Mouse (Mus musculus): ENCODE data around the gene 9230102O04Rik. TPM values are rescaled to one million over a fixed set of nuclear protein-coding genes. Genes with fewer than 3 reads are reported as not detected.

9230102O04Rik gene
- total RNA-seq (2022) = not detected

DNA sequence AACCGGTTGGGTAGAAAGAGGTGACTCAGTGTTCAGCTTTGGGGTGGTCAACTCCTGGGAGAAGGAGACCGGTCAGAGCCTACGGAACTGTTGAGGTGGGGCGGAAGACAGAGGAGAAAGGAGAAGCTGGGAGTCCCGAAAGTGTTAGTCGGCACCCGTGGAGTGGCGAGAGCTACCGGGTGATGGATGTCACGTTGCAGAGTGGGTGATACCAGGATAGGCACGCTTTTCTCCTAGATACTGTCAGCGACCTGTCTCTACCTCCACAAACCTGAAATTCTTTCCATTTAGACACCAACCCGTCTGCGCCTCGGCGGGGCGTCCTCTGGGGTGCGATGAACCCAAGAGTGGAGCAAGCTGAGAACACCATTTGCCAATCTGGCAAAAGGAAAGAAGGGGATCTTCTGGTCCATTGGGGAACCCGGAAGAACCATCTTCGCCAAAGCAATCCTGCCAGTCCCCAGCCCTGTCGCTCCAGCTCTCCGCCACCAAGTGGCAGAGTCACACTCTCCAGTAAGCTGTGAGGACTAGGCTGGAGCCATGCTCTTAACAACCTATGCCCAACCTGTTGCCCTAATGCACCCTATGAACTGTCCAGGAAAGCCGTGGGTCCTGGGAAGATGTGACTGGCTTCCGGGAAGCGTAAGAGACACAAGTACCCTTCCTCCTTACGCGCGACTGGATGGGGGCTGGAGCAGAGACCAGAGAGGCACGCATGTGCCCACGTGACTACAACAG is at the start of gene 9230102O04Rik:
9230102O04Rik (minus strand) TSS at position 628 of the 738 bp plus-strand sequence.
- DNase-seq (ENCODE audit: low spot score) = no peak

DNA sequence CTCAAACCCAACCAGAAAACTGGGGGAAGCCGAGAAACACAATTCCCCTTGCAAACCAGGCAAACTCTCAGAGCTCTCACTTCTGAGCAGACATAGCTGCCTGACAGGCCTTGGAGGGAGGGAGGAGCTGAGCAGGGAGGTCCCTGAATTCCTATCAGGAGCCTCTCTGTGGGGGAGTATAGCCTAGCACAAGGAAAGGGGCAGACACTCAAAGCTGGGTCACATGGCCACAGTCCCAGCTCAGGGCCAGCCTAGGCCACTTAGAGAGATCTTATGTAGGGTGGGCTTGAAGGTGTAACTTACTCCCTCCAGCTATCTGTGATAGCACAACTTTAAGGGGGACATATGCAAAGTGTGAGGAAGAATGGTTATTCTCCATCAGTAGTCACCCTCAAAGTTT is 46.6 kb upstream of the 9230102O04Rik start:
- DNase-seq (ENCODE audit: low spot score) = no peak

DNA sequence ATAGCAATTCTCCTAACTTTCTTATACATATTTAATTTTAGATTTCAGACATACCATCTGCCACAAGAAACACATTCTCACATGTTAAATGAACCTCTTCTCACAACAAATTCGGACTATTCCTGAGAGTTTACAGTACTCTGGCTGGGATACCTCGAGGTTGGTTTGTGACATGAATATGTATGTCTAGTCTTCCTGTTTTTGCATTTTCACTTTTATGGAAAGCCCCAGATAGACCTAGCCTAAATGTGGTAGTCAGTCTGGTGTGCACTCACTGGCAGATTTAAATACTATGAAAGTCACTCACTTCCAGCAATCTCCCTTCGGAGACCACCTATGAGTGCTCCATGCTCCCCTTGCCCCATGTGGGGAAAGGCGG is 37.6 kb upstream of the 9230102O04Rik start:
- DNase-seq (ENCODE audit: low spot score) = no peak

DNA sequence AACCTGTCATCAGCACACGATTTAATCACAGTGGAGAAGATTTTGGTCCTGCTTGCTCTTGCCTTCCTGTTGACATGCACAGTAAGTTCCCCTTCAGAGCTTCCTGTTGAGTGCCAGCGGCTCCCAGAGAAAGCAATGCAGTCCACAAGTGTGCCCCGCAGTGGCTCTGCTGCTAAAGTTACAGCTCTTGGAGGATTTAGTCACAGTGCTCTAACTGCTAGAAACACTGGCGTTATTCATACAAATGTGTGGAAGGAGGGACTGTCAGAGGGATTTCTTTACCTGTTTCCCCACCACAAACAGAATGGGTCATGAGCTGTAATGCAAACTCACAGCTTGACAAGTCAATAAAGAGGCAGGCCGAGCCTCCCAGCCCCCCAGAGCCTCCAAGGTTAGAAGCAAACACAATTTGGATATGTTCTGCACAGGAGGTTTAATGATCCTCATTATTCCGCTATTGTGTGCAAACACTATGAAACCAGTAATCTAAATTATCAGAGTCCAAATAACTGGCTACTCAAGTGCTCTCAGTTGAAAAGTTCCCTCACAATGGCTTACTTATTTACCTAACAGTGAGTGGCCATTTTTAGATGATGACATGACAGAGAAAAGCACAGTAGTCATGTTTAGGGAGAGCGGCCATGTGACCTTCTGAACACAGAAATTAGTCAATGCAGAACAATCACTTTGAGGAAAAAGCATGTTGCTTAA is 37.0 kb upstream of the 9230102O04Rik start:
- DNase-seq (ENCODE audit: low spot score) = no peak

DNA sequence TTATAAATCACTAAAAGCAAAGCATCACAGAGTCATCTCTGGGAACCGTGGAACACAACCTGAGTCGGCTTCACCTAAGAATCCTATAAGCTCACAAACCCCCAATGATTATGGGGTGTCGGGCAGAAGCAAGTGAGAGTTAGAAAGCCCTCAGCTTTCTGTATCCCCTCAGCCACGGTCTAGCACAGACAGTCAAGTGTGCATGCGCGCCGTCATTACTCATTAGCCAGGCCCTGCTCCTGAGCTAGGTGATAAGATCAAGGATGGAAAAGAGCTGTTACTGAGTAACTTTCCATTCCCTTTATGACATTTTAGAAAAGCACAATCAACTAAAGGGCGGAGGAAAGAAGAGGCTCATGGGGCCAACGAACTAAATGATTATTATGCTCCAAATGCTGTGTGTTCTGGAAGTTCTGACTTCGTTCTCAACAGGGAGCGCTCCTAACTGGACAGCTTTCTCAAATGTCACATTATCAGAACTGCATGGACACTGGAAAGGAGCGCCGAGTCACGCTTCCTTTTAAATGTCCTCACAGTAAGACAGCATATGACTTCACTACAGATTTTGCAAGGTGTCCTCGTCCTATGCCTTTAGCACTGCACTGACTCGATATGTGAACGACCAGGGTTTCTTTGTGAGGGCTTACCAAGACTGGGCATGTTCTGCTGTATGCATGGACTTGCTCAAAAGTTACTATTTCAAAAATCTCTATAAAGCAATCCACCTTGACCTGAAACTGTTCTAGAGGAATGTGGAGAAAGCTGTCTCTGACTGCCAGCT is 29.5 kb upstream of the 9230102O04Rik start:
- no peak for DNase-seq (ENCODE audit: low spot score)

DNA sequence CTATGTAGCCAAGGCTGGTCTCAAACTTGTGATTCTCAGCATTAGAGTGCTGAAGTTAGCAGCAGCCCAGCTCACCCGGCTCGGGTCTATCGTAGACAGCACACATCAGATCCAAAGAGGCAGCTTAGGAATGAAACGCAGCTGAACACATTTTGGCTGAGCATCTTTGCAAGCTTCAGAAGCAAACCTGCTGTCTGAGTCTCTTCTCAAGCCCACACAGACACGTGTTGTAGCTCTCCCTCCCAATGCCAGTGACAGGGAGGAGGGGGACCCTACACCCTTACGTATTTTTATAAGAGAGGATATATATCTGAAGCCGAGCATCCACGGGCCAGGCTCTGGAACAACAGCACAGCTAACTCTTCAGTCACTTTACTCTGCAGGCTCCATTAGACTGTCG is 28.3 kb upstream of the 9230102O04Rik start:
- no peak for DNase-seq (ENCODE audit: low spot score)

DNA sequence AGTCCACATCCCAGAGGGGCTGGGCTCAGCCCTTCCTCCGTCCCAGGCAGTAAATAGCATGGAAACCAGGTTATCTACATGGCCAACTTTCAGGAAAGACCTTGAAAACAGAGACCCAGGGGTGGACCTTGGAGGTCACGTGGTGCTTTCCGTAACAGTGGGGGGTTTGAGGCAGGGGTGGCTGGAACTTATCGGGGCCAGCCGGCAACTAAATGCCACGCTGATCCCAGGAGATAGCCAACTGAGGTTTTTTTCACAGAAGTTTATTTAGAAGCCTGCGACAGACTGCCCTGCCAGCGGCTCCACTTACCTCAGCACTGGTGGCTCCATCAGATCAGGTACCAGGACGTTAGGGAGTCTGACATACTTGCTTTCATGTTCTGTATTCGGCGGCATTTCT is 16.7 kb upstream of the 9230102O04Rik start:
- no peak for DNase-seq (ENCODE audit: low spot score)

DNA sequence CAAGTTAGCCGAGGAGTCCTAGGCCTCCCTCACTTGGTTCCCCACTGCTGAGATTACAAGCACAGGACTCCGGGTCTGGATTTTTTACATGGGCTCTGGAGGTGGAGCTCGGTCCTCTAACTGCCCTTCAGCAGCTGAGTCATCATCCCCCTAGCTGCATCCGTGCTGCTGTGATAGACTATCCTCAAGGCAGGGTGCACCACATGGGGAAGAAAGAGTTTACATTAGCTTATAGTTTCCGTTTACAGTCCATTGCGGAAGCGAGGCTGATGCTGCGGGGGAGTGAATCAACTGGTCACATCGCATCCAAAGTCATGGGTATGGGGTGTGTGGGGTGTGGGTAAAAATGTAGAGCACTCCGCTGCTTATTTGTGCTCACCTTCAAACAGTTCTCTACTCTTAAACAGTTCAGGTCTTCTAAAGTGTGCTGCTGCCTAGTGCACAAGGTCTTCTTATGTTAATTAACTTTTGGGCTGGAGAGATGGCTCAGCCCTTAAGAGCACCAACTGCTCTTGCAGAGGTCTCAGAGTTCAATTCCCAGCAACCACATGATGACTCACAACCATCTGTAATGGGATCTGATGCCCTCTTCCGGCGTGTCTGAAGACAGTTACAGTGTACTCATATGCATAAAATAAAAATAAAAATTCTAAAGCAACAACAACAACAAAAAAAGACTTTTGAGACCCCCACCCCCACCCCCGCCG is 14.7 kb upstream of the 9230102O04Rik start:
- no peak for DNase-seq (ENCODE audit: low spot score)

DNA sequence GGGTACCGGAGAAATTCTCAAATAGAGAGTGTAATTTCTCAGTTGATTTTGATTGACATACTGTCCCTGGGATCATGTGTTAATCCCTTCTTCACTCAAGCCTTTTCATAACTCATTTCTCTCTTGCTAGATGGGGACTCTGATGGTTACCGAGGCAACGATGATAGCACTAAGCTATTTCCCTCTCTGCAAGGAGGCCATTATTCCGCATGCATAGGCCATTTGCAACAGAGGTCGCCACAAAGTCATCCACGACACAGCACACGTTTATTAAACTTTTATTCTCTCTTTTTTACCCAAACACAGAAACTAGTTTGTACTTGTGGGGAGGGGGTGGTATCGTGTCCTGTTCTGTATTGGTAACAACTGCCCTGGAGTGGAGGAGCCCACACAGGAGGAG is 8.5 kb upstream of the 9230102O04Rik start:
- no peak for DNase-seq (ENCODE audit: low spot score)

DNA sequence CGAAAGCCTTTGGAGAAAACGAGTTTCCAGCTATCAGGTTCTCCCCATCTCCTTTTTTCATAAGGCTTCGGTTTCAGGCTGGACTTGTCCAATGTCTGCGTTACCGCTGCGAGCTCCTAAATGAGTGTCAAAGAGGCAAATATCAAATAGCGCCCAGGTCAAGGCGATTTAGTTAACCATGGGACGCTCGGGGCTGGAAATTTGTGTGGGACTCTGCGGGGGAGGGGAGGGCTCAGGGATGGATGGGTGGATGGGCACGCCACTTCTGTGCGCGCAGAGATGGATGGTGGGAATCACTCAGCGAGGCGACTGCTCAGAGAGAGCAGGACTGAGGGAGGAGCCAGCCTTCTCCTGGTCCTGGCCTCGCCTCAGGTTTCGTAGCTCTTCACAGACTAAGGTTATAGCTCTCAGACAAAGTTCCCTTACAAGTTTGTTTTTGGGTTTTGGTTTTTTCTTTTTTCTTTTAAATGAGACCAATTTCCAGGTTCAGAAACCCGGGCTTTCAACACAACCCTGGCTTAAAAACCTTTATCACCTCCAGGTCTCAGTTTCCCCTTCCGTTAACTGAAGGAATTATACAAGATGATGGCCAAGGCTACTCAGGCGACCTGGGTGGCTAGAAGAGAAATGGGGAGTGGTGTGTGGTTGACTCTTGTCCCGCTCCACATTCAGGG is 6.9 kb upstream of the 9230102O04Rik start:
- DNase-seq (ENCODE audit: low spot score) = no peak

DNA sequence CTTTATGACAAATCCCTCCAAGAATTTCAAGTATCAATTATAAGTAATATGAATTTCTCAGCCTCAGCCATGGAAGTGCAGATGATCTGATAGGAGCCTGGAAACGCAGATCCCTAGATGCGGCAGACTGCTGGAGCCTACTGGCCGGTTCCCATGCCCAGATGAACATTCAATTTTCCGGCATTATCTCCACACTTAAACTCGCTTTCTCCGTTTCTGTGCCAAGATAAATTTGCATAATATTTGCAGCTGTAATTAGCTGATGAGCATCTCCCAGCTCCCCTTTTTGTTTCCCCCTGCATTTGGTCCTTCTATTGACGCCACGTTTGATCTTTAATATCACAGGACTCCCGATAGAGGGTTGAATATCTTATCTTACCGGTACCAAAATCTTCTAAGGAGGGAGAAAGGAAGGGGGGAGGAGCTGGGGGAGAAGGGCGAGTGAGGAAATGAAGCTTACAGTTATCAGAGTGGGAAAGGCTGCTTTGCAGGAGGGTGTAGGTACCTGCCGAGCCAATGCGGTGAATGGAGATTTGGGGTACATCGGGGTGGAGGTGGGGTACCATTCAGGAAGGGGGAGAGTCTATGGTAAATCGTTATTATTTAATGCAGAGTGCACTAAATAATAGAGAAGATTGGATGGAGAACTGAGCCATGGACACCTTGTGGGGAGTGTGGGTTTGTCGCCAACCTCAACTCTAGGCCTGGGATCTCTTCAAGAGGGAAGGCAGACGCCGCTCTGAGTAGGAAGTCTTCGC is 5.7 kb upstream of the 9230102O04Rik start:
- DNase-seq (ENCODE audit: low spot score) = no peak

DNA sequence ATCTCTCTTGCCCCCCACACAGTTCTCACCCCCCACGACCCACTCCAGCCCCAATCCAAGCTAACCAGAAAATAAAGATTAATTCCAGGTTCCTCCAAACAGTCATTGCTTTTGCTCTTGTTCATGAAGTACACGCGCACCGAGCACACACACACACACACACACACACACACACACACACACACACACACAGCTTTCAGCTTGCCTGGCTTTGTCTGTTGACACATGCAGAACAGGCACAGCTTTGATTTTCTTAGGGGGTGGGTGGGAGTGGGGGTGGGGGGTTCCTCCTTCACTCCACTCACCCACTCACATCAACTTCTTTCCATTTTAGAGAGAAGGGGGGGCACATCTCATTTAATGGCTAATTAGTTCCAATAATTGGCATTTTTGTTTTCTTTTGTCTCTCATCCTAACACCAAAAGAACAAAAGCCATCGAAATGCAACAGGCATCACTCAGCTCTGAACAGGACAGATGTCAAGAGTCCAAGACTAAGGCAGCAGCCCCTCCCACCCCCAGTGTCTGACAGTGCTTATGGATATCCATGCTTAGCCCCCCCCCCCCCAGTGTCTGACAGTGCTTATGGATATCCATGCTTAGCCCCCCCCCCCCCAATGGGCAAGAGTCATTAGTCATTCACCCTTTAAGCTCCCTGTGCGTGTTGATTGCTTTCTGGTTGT is 4.1 kb upstream of the 9230102O04Rik start:
- DNase-seq (ENCODE audit: low spot score) = no peak

DNA sequence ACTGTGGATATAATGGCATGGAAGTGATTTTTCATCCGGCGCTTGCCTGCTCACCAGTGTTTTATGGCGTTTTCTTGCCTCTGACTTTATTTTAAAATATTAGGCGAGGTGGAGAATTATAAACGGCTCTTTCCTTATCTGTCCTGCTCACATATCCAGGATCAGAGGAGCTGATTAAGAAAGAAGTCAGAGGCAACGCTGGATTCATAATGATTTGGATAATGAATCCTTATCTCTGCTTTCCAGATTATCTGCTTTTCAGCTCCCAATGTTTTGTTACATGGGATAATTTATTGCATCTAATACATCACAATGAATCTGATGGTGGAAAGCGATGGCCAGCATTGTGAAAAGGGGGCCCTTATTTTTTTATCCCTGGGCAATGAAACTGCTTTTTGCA is 3.2 kb upstream of the 9230102O04Rik start:
- DNase-seq (ENCODE audit: low spot score) = no peak

DNA sequence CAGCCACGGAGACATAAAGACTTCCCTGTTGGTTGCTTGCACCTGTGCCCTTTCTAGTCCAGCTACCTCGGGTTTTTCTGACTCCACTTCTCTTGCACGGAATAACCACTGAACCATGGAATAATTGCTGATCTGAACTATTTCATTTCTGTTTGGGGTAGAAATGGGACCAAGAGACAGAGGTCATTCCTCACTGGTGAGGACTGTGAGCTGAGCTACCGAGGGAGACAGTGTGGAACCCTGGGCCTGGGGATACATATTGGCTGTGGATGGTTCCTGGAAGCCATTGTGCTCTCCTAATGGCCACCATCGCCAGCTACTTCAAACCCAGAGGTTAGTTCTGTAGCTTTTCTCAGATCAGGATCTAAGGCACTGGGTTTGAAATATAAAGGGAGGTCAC is 1.6 kb upstream of the 9230102O04Rik start:
- no peak for DNase-seq (ENCODE audit: low spot score)

DNA sequence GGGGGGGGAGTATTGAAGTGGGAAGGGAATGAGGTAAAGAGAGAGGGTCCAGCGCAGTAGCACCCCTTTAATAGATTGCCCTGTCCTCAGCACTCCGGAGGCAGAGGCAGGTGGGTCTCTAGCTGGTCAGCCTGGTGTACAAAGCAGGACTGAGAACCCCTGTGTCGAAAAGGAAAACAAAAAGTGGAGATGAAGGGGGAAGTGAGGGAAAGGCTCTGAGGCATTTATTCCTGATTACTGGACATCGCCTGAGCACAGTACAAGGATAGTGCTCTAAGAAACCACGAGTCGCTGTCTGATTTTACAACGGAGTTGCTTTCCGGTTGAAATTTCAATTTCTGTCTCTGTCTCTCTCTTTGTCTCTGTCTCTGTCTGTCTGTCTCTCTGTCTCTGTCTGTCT is 911 bp upstream of the 9230102O04Rik start:
- no peak for DNase-seq (ENCODE audit: low spot score)

DNA sequence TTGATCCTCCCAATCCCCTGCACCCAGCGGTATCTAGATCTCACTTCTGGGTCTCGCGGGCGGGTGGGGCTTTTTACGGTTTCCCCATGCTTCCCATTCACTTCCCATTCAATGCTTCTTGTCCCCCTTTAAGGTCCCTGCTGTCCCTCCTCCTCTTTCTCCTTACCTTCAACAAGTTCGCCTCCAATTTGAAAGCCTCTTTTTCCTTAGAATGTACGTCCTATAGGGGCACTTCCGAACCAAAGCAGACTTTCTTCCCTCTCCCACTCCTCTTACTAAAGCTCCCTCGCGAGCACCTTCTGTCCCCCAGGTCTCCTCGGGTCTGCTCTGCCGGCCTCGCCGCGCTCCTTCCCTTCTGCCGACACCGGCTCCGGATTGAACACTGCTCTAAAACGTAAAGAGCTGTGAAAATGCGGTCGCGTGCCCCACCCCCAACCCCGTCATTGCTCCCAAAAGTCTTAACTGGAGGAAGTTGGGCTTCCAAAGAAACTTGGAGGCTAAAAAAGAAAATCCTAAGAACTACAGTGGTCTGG is 377 bp upstream of the 9230102O04Rik start, which contains the start of gene Gata3:
Gata3 (minus strand) TSS at position 384 of the 533 bp plus-strand sequence.
- DNase-seq (ENCODE audit: low spot score) = no peak

DNA sequence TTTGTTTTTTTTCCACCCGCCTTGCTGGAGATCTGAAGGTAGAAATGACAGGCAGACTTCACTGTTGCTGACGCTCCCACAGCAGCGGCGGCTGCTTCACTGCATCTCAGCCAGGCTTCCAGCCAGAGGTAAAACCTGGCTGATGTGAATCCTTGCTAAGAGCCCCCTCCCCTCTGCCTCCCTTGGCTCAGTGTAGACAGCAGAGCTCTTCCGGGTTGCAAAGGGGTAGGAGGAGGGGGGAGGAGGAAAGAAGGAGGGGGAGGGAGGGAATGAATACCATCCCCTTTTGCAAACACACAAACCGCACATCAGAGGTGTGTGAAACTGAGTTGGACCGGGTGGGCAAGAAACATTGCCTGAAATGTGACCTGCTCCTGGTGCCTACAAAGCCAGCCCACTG is 1.7 kb downstream of the 9230102O04Rik start:
- no peak for DNase-seq (ENCODE audit: low spot score)

DNA sequence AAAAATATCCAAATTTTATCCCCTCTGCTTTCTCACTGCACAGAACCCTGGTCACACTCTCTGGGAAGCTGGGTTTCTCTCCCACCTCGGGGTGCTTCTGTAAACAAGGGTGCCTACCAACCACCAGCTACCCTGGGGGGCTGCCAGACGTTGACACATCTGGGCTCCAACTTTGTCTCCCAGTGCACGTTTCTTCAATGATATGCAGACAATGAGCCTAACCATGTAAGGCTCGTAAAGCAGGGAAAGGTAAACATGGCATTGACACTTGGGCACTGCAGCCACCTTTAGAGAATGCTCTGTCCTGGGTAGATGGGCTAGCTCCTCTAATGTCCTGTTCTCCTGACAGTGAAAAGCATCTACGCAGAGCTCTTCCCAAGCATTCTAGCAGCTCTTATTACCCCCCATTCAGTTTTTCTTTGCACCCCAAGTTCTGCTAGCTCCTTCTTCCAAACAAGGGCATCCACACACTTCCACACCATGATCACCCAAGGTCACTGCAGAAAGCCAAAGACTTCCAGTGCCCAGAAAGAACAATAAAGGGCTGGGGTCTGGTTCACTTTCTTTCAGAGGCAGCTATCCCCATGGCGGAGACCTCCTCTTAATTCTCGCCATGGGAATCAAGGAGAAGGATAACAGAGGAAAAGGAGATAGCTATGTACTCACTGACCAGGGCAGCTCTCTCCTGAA is 2.3 kb downstream of the 9230102O04Rik start:
- no peak for DNase-seq (ENCODE audit: low spot score)

DNA sequence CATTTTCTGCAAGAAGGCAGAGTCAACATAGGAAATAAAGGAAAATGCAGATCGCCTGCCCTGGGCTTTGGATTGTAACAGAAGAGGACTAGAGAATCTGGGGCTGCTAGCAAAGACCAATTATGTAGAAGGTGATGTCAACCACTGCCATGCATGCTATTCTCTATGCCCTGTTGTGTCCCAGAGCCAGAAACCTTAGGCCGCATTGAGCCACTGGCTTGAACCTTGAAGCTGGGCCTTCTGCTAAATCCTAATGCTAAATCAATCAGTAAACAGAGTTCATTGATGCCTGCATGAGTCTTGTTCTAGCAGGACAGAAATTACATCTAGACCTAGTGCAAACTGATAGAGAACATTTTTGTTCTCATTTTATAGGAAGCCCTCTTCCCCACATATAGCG is 3.3 kb downstream of the 9230102O04Rik start:
- DNase-seq (ENCODE audit: low spot score) = no peak
